Mouse (Mus musculus): ENCODE data around the gene Olfr110. TPM values are rescaled to one million over a fixed set of nuclear protein-coding genes. Genes with fewer than 3 reads are reported as not detected.
"Not testable (repeated sequence)": the region's sequence is repeated elsewhere in the genome, so short reads cannot be mapped to it uniquely, and the experiment has no call there.

Gene Olfr110
- total and polyA plus RNA-seq, 2 experiments from 2014 or later = not detected

DNA sequence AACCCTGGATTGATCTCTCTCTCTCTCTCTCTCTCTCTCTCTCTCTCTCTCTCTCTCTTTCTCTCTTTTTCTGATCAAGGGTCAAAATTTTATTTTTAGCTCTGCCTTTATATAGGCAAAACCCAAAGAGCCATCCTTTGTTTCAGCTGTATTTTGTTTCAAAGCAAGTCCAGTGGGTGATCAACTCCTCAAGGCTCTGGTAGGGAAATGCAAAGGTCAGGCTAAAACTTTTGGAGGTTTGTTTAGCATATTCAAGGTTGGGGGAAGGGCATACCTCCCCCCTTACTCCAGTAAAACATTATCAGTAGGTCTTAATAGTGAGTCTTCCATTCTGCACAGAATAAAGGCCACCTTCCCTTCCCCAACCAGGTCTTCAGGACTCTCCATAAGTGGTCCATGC lies 42.9 kb downstream of the Olfr110 start:
- Histone ChIP-seq H3K9me3 (replicated peaks; ENCODE audit: control insufficient read depth, low read length) (no peaks in the 10 kb centered on the region), H3K27ac (ENCODE audit: low read depth) (no peak overlapping the region), H3K36me3 (replicated peaks; ENCODE audit: control insufficient read depth, insufficient read depth, low read length) (no peaks in the 10 kb centered on the region), H3K4me3 (ENCODE audit: low read depth, low read length) (no peak overlapping the region), H3K4me1 (ENCODE audit: control insufficient read depth, insufficient read depth) (no peaks in the 10 kb centered on the region), H3K27me3 (ENCODE audit: control insufficient read depth, insufficient read depth, low read length) (no peaks in the 10 kb centered on the region), H3K4me2 (ENCODE audit: low read depth, low read length) (no peak overlapping the region), H3K9ac (replicated peaks; ENCODE audit: low read depth, low read length) (no peak overlapping the region)
- ATAC-seq (ENCODE audit: insufficient read depth, low read depth) (no peak), DNase-seq (ENCODE audit: low spot score) (no peak)
- TF ChIP-seq CTCF (IDR thresholded peaks at IDR 0.05; ENCODE audit: low read depth) (no peak), EP300 (IDR thresholded peaks at IDR 0.05; ENCODE audit: low read depth) (no peak)

DNA sequence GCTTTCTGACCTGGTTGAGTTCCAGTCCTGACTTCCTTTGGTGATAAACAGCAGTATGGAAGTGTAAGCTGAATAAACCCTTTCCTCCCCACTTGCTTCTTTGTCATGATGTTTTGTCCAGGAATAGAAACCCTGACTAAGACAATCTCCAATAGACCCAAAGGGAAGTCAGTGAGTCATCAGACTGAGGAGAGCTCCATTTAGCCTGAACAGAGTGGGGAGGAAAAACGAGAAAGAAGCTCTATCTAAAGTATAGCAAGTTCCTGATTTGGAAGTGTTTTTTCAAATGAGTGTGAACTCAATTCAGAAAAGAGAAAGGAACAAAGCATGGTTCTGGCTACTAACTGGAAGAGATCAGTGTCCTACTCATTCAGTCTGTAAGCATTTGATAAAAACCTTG lies 46.1 kb downstream of the Olfr110 start:
- ATAC-seq (ENCODE audit: insufficient read depth, low read depth); H3K9me3 ChIP-seq (replicated peaks; ENCODE audit: control insufficient read depth, low read length); H3K4me1 ChIP-seq (ENCODE audit: control insufficient read depth, insufficient read depth); H3K36me3 ChIP-seq (replicated peaks; ENCODE audit: control insufficient read depth, insufficient read depth, low read length); DNase-seq (ENCODE audit: low spot score); H3K9ac ChIP-seq (replicated peaks; ENCODE audit: low read depth, low read length); H3K4me2 ChIP-seq (ENCODE audit: low read depth, low read length); H3K27me3 ChIP-seq (ENCODE audit: control insufficient read depth, insufficient read depth, low read length); H3K27ac ChIP-seq (ENCODE audit: low read depth); H3K4me3 ChIP-seq (ENCODE audit: low read depth, low read length): not testable (repeated sequence)
- 15% methylated on average over 1 of the region's 1 CpGs for WGBS

DNA sequence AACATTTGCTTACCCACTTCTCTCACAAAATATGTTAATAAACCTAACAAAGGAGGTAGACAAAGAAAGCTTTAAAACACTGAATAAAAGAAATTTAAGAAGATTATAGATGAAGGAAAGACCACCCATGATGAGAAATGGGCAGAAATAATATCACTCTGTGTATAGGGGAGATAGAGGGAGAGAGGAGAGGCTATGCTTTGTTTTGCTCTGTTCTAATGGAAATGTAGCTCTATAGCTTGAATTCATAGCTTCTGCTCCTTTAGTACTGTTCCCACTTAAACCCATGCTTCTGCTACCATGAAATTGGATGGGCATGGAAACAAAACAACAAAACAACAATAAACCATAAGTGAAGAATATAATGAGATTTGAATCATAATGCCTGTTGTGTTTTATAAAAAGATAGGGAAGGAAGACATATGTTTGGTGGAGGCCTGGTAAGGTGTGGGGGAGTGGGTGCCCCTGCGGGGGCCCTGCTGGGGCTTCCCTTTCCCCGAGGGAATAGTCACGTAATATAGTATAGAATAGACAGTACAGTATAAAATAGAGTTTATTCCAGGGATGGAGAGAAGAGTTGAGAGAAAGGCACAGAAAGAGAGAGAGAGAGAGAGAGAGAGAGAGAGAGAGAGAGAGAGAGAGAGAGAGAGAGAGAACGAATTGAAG lies 49.3 kb downstream of the Olfr110 start:
- H3K4me3 ChIP-seq (ENCODE audit: low read depth, low read length) = no peak overlapping the region
- H3K36me3 ChIP-seq (replicated peaks; ENCODE audit: control insufficient read depth, insufficient read depth, low read length) = no peaks in the 10 kb centered on the region
- H3K4me1 ChIP-seq (ENCODE audit: control insufficient read depth, insufficient read depth) = no peaks in the 10 kb centered on the region
- 64% methylated on average over 4 of the region's 4 CpGs for WGBS
- ATAC-seq (ENCODE audit: insufficient read depth, low read depth) = no peak
- H3K9ac ChIP-seq (replicated peaks; ENCODE audit: low read depth, low read length) = no peak overlapping the region
- DNase-seq (ENCODE audit: low spot score) = no peak
- H3K27ac ChIP-seq (ENCODE audit: low read depth) = no peak overlapping the region
- H3K4me2 ChIP-seq (ENCODE audit: low read depth, low read length) = no peak overlapping the region
- H3K27me3 ChIP-seq (ENCODE audit: control insufficient read depth, insufficient read depth, low read length) = no peaks in the 10 kb centered on the region
- TF ChIP-seq EP300 (IDR thresholded peaks at IDR 0.05; ENCODE audit: low read depth) (no peak), CTCF (IDR thresholded peaks at IDR 0.05; ENCODE audit: low read depth) (no peak)
- no peaks in the 10 kb centered on the region for H3K9me3 ChIP-seq (replicated peaks; ENCODE audit: control insufficient read depth, low read length)

DNA sequence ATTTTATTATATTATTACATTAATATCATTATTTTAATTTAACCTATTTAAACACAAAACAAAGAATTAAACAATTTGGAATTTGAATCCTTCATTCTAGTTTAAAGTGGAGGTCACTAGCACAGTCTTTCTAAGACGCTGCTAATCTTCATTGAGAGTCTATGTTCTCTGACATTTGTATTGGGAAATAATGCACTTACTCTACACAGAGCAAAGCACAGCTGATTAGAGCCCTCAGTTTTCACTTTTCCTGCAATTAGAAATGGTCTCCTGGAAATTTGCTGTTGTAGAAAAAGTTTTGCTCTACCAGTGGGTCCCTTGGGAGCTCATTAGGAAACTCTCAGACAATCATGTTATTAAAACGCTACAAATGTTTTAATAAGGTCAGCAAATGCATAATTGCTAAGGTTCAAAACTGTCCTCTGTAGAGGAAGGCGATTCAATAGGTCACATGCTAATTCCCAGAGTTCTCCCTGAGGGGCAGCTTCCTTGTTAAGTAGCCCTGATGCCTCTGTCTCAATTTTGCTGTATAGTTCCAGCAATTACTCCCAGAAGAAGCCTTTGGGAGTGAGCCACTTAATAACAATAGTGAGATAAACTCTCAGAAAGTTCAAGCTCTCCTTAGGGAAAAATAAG lies 51.6 kb downstream of the Olfr110 start:
- TF ChIP-seq EP300 (IDR thresholded peaks at IDR 0.05; ENCODE audit: low read depth) (no peak), CTCF (IDR thresholded peaks at IDR 0.05; ENCODE audit: low read depth) (no peak)
- no peaks in the 10 kb centered on the region for H3K4me1 ChIP-seq (ENCODE audit: control insufficient read depth, insufficient read depth)
- WGBS = 49% methylated on average over 3 of the region's 3 CpGs
- no peak overlapping the region for H3K9ac ChIP-seq (replicated peaks; ENCODE audit: low read depth, low read length)
- H3K9me3 ChIP-seq (replicated peaks; ENCODE audit: control insufficient read depth, low read length) = no peaks in the 10 kb centered on the region
- no peak for DNase-seq (ENCODE audit: low spot score)
- H3K4me2 ChIP-seq (ENCODE audit: low read depth, low read length) = no peak overlapping the region
- H3K4me3 ChIP-seq (ENCODE audit: low read depth, low read length) = no peak overlapping the region
- no peak for ATAC-seq (ENCODE audit: insufficient read depth, low read depth)
- H3K27ac ChIP-seq (ENCODE audit: low read depth) = no peak overlapping the region
- no peaks in the 10 kb centered on the region for H3K27me3 ChIP-seq (ENCODE audit: control insufficient read depth, insufficient read depth, low read length)
- no peaks in the 10 kb centered on the region for H3K36me3 ChIP-seq (replicated peaks; ENCODE audit: control insufficient read depth, insufficient read depth, low read length)

Other genes starting within 250 kb of the Olfr110 start
- gene Olfr98, start 228.7 kb upstream of the Olfr110 start, total RNA-seq (2014; rRNA removed; ENCODE audit: low replicate concordance) = not detected in 2 replicates
- not detected in 2 replicates for gene Olfr98, start 228.7 kb upstream of the Olfr110 start, polyA plus RNA-seq (2015; fragmentation: Nextera tagmentation; extraction: Ambion mirVana)
- 0.42 and 0.43 TPM in 2 replicates for gene H2-M3, start 222.2 kb upstream of the Olfr110 start, total RNA-seq (2014; rRNA removed; ENCODE audit: low replicate concordance)
- gene H2-M3, start 222.2 kb upstream of the Olfr110 start, polyA plus RNA-seq (2015; fragmentation: Nextera tagmentation; extraction: Ambion mirVana) = 2.6 and 2.9 TPM in 2 replicates
- gene Olfr99, start 209.0 kb upstream of the Olfr110 start, total RNA-seq (2014; rRNA removed; ENCODE audit: low replicate concordance) = not detected in 2 replicates
- gene Olfr99, start 209.0 kb upstream of the Olfr110 start, polyA plus RNA-seq (2015; fragmentation: Nextera tagmentation; extraction: Ambion mirVana) = not detected in 2 replicates
- not detected in 2 replicates for gene Olfr101, start 188.2 kb upstream of the Olfr110 start, total RNA-seq (2014; rRNA removed; ENCODE audit: low replicate concordance)
- gene Olfr101, start 188.2 kb upstream of the Olfr110 start, polyA plus RNA-seq (2015; fragmentation: Nextera tagmentation; extraction: Ambion mirVana) = not detected in 2 replicates
- not detected in 2 replicates for gene Olfr102, start 175.4 kb upstream of the Olfr110 start, total RNA-seq (2014; rRNA removed; ENCODE audit: low replicate concordance)
- not detected in 2 replicates for gene Olfr102, start 175.4 kb upstream of the Olfr110 start, polyA plus RNA-seq (2015; fragmentation: Nextera tagmentation; extraction: Ambion mirVana)
- gene Olfr103, start 152.8 kb upstream of the Olfr110 start, total RNA-seq (2014; rRNA removed; ENCODE audit: low replicate concordance) = not detected in 2 replicates
- gene Olfr103, start 152.8 kb upstream of the Olfr110 start, polyA plus RNA-seq (2015; fragmentation: Nextera tagmentation; extraction: Ambion mirVana) = not detected in 2 replicates
- not detected in 2 replicates for gene Olfr104-ps, start 132.9 kb upstream of the Olfr110 start, total RNA-seq (2014; rRNA removed; ENCODE audit: low replicate concordance)
- not detected in 2 replicates for gene Olfr104-ps, start 132.9 kb upstream of the Olfr110 start, polyA plus RNA-seq (2015; fragmentation: Nextera tagmentation; extraction: Ambion mirVana)
- not detected in 2 replicates for gene Olfr105-ps, start 113.4 kb upstream of the Olfr110 start, total RNA-seq (2014; rRNA removed; ENCODE audit: low replicate concordance)
- not detected in 2 replicates for gene Olfr105-ps, start 113.4 kb upstream of the Olfr110 start, polyA plus RNA-seq (2015; fragmentation: Nextera tagmentation; extraction: Ambion mirVana)
- not detected in 2 replicates for gene Olfr106-ps, start 102.1 kb upstream of the Olfr110 start, total RNA-seq (2014; rRNA removed; ENCODE audit: low replicate concordance)
- not detected in 2 replicates for gene Olfr106-ps, start 102.1 kb upstream of the Olfr110 start, polyA plus RNA-seq (2015; fragmentation: Nextera tagmentation; extraction: Ambion mirVana)
- gene Olfr107, start 93.2 kb upstream of the Olfr110 start, total RNA-seq (2014; rRNA removed; ENCODE audit: low replicate concordance) = not detected in 2 replicates
- gene Olfr107, start 93.2 kb upstream of the Olfr110 start, polyA plus RNA-seq (2015; fragmentation: Nextera tagmentation; extraction: Ambion mirVana) = not detected in 2 replicates
- gene Olfr108, start 47.0 kb upstream of the Olfr110 start, total RNA-seq (2014; rRNA removed; ENCODE audit: low replicate concordance) = not detected in 2 replicates
- gene Olfr108, start 47.0 kb upstream of the Olfr110 start, polyA plus RNA-seq (2015; fragmentation: Nextera tagmentation; extraction: Ambion mirVana) = not detected in 2 replicates
- not detected in 2 replicates for gene Olfr109, start 33.6 kb upstream of the Olfr110 start, total RNA-seq (2014; rRNA removed; ENCODE audit: low replicate concordance)
- not detected in 2 replicates for gene Olfr109, start 33.6 kb upstream of the Olfr110 start, polyA plus RNA-seq (2015; fragmentation: Nextera tagmentation; extraction: Ambion mirVana)
- gene H2-M2, start 8.9 kb upstream of the Olfr110 start, total RNA-seq (2014; rRNA removed; ENCODE audit: low replicate concordance) = not detected in 2 replicates
- not detected in 2 replicates for gene H2-M2, start 8.9 kb upstream of the Olfr110 start, polyA plus RNA-seq (2015; fragmentation: Nextera tagmentation; extraction: Ambion mirVana)
- not detected in 2 replicates for gene Olfr111, start 15.6 kb downstream of the Olfr110 start, total RNA-seq (2014; rRNA removed; ENCODE audit: low replicate concordance)
- gene Olfr111, start 15.6 kb downstream of the Olfr110 start, polyA plus RNA-seq (2015; fragmentation: Nextera tagmentation; extraction: Ambion mirVana) = not detected in 2 replicates
- gene Olfr112, start 77.0 kb downstream of the Olfr110 start, total RNA-seq (2014; rRNA removed; ENCODE audit: low replicate concordance) = not detected in 2 replicates
- gene Olfr112, start 77.0 kb downstream of the Olfr110 start, polyA plus RNA-seq (2015; fragmentation: Nextera tagmentation; extraction: Ambion mirVana) = not detected in 2 replicates
- gene Olfr113, start 85.2 kb downstream of the Olfr110 start, total RNA-seq (2014; rRNA removed; ENCODE audit: low replicate concordance) = not detected in 2 replicates
- gene Olfr113, start 85.2 kb downstream of the Olfr110 start, polyA plus RNA-seq (2015; fragmentation: Nextera tagmentation; extraction: Ambion mirVana) = not detected in 2 replicates
- not detected in 2 replicates for gene Olfr114, start 100.3 kb downstream of the Olfr110 start, total RNA-seq (2014; rRNA removed; ENCODE audit: low replicate concordance)
- not detected in 2 replicates for gene Olfr114, start 100.3 kb downstream of the Olfr110 start, polyA plus RNA-seq (2015; fragmentation: Nextera tagmentation; extraction: Ambion mirVana)
- gene Olfr115, start 134.6 kb downstream of the Olfr110 start, total RNA-seq (2014; rRNA removed; ENCODE audit: low replicate concordance) = not detected in 2 replicates
- not detected in 2 replicates for gene Olfr115, start 134.6 kb downstream of the Olfr110 start, polyA plus RNA-seq (2015; fragmentation: Nextera tagmentation; extraction: Ambion mirVana)
- not detected in 2 replicates for gene Olfr116, start 134.7 kb downstream of the Olfr110 start, total RNA-seq (2014; rRNA removed; ENCODE audit: low replicate concordance)
- gene Olfr116, start 134.7 kb downstream of the Olfr110 start, polyA plus RNA-seq (2015; fragmentation: Nextera tagmentation; extraction: Ambion mirVana) = not detected in 2 replicates
- not detected in 2 replicates for gene Olfr117, start 171.3 kb downstream of the Olfr110 start, total RNA-seq (2014; rRNA removed; ENCODE audit: low replicate concordance)
- not detected in 2 replicates for gene Olfr117, start 171.3 kb downstream of the Olfr110 start, polyA plus RNA-seq (2015; fragmentation: Nextera tagmentation; extraction: Ambion mirVana)
- not detected in 2 replicates for gene Olfr118, start 174.5 kb downstream of the Olfr110 start, total RNA-seq (2014; rRNA removed; ENCODE audit: low replicate concordance)
- gene Olfr118, start 174.5 kb downstream of the Olfr110 start, polyA plus RNA-seq (2015; fragmentation: Nextera tagmentation; extraction: Ambion mirVana) = not detected in 2 replicates
- not detected in 2 replicates for gene Olfr119, start 204.1 kb downstream of the Olfr110 start, total RNA-seq (2014; rRNA removed; ENCODE audit: low replicate concordance)
- not detected in 2 replicates for gene Olfr119, start 204.1 kb downstream of the Olfr110 start, polyA plus RNA-seq (2015; fragmentation: Nextera tagmentation; extraction: Ambion mirVana)
- not detected in 2 replicates for gene Olfr120, start 229.3 kb downstream of the Olfr110 start, total RNA-seq (2014; rRNA removed; ENCODE audit: low replicate concordance)
- gene Olfr120, start 229.3 kb downstream of the Olfr110 start, polyA plus RNA-seq (2015; fragmentation: Nextera tagmentation; extraction: Ambion mirVana) = not detected in 2 replicates

Measured in heart, postnatal 0 days (tissue).